Mouse (Mus musculus) embryonic facial prominence, embryonic 15.5 days (tissue): ENCODE results near the gene Eme2. TPM values are rescaled to one million over a fixed set of nuclear protein-coding genes. Genes with fewer than 3 reads are reported as not detected.
A peak's percentile ranks its signal among the peaks of the same experiment; 100 is the strongest.

ENCODE experiments used
- ATAC-seq: fragments of 200-750 bp; cut with Nextera tagmentation; 2 replicates; pipeline ENCODE4 v1.8.0; 2017; ENCODE audit warnings: low read depth, moderate TSS enrichment; ENCODE audit not compliant: insufficient number of reproducible peaks, low FRiP score, low TSS enrichment
- H3K27ac ChIP-seq: fragments of 300-500 bp; sonication (generic); replicated peaks from 2 replicates; pipeline ENCODE4 v1.5.1; 2015; ENCODE audit warnings: mild to moderate bottlenecking, inconsistent platforms
- H3K27me3 ChIP-seq: fragments of 300-500 bp; sonication (generic); 2 replicates; pipeline ENCODE4 v1.6.1; 2015; ENCODE audit warnings: inconsistent platforms
- H3K36me3 ChIP-seq: fragments of 300-500 bp; sonication (generic); 2 replicates; pipeline ENCODE4 v1.6.1; 2015; ENCODE audit warnings: mild to moderate bottlenecking, inconsistent platforms
- H3K4me1 ChIP-seq: fragments of 300-500 bp; sonication (generic); 2 replicates; pipeline ENCODE4 v1.6.1; 2015; ENCODE audit warnings: inconsistent platforms
- H3K4me2 ChIP-seq: fragments of 300-500 bp; sonication (generic); replicated peaks from 2 replicates; pipeline ENCODE4 v1.6.1; 2015; ENCODE audit warnings: mild to moderate bottlenecking, inconsistent platforms
- H3K4me3 ChIP-seq: fragments of 300-500 bp; sonication (generic); replicated peaks from 2 replicates; pipeline ENCODE4 v1.5.1; 2015; ENCODE audit warnings: mild to moderate bottlenecking, inconsistent platforms
- H3K9ac ChIP-seq: fragments of 300-500 bp; sonication (generic); 2 replicates; pipeline ENCODE4 v1.6.1; 2015; ENCODE audit warnings: inconsistent platforms
- H3K9me3 ChIP-seq: fragments of 300-500 bp; sonication (generic); replicated peaks from 2 replicates; pipeline ENCODE4 v1.6.1; 2016; ENCODE audit warnings: inconsistent platforms
- WGBS: fragments of 180-500 bp; shearing (Covaris S2); methylation state at CpG from one replicate; pipeline ENCODE4 v1.1.7; 2015; 5-methylcytosine and 5-hydroxymethylcytosine counted together
- polyA plus RNA-seq: library from polyadenylated mRNA; unstranded; fragments of >200 nt; fragmentation: Nextera tagmentation; extraction: Ambion mirVana; gene quantifications from 2 replicates; pipeline ENCODE4 v1.2.1, GENCODE M21; 2015

The Eme2 gene
- polyA plus RNA-seq, 1 experiment from 2014 or later = 32.6 TPM

DNA sequence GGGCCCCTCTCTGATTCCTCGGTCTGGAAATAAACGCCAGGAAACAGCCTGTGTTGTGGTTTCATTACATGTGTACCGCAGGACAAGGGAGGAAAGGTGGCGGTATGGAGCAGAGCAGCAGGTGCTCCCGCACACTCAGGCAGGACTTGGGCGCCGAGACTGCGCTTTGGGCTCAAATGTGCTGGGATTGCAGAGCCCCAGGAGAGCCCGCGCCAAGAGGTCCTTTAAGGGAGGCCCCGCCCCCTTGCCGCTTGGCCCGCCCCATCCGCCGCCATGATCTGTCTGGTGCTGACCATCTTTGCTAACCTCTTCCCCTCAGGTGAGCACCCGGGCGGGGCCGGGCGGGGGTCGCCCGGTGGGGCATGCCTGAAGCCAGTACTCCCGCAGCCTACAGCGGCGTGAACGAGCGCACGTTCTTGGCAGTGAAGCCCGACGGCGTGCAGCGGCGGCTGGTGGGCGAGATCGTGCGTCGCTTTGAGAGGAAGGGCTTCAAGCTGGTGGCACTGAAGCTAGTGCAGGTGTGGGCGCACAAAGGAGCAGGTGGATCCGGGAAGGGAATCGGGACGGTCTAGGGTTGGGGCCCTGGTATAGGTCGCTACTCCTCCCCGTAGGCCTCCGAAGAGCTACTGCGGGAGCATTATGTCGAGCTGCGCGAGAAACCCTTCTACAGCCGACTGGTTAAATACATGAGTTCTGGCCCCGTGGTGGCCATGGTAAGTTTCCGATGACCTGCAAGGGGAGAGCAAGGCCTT lies 1.5 kb upstream of the Eme2 start, which contains the start of gene Nme3:
TSS of gene Nme3 (plus strand) at position 260 of the 752 bp plus-strand sequence.
- WGBS = 1% methylated on average over 50 of the region's 50 CpGs
- Histone ChIP-seq H3K36me3 (peaks cover 64% of the 10 kb centered on the region), H3K27ac (peak within 1 kb of the TSS; percentile 91), H3K27me3 (no peaks in the 10 kb centered on the region), H3K4me1 (peaks cover 43% of the 10 kb centered on the region), H3K4me3 (peak within 1 kb of the TSS; percentile 84), H3K9me3 (no peaks in the 10 kb centered on the region), H3K9ac (peak within 1 kb of the TSS; percentile 83), H3K4me2 (peak within 1 kb of the TSS; percentile 95)
- ATAC-seq = peak; percentile 62

DNA sequence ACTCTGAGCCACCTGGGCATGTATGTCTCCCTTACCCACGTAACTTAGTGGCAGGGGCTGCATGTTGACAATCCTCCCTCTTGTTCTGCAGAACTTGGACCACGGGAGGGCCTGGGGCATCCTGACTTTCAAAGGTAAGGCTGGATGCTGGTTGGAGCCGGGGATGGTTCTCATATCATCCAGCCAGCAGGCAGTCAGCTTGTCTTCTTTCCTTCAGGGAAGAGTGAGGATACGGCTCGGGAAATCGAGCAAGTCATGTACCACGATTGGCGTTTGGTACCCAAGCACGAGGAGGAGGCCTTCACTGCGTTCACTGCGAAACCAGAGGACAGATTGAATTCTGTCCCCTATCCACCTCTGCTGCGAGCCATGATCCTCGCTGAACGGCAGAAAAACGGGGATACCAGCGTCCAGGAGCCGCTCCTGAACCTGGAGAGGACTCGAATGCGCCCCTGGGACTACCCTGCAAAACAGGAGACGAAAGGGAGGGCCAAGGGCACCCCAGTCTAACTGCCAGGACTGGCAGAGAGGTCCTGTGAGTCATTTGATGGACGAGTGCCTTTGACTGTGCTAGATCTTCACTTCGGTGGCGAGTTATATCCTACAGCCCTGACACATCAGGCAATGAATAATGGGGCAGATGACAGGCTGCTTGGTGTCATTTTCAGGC lies 819 bp upstream of the Eme2 start:
- no peak for ATAC-seq
- 10% methylated on average over 23 of the region's 23 CpGs for WGBS

DNA sequence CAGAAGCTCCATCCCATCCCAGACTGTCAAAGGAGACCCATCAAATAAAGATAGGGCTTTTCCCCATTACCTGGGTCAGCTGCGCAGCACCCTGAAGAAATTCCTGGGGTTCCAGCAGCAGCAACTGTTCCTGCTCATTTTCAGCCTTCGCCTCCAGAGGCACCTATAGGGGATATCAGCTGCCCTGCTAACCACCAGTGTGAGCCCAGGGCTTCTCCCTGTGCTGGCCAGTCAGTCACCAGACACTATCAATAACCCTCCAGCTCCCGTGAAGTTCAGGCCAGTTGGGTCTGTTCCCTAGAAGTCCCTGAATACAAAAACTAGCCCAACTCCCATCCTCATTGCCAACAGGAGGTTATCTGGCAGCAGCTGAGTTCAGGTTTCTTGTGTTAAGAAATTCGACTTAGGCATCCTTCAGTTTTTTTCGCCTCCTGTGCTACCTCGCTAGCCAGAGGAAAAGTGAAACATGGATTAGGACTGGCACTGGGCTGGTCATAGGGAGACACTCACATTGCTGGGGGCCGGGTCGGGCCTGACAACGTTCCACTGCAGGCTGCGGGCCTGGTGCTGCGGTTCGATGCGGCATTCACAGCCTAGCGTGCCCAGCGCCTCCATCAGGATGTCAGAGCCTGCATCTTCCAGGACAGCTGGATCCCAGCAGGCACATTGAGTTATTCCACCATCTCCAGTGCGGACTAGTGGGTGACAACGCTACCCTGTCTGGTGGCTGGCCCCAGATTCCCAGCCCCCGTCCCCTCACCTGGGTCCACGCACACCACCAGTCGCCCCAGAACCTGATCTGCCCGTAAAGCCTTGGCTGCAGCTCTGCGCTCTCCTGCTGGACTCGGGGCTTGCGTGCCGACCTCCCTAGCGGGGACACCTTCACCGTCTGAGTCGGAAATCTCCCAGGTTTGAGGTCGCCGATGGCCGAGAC lies 559 bp downstream of the Eme2 start:
- H3K27ac ChIP-seq = peak overlapping the region; percentile 91
- H3K4me1 ChIP-seq = peaks cover 43% of the 10 kb centered on the region
- no peaks in the 10 kb centered on the region for H3K9me3 ChIP-seq
- ATAC-seq = no peak
- WGBS = 9% methylated on average over 31 of the region's 31 CpGs
- peak overlapping the region; percentile 84 for H3K4me3 ChIP-seq
- H3K9ac ChIP-seq = peak overlapping the region; percentile 83
- H3K36me3 ChIP-seq = peaks cover 62% of the 10 kb centered on the region
- peak overlapping the region; percentile 95 for H3K4me2 ChIP-seq
- no peaks in the 10 kb centered on the region for H3K27me3 ChIP-seq

More for the DNA sequence above, 819 bp upstream of the Eme2 start:
- Histone ChIP-seq H3K4me3 (peak overlapping the region; percentile 84), H3K4me1 (peaks cover 43% of the 10 kb centered on the region), H3K27me3 (no peaks in the 10 kb centered on the region), H3K9ac (peak overlapping the region; percentile 83), H3K36me3 (peaks cover 64% of the 10 kb centered on the region), H3K4me2 (peak overlapping the region; percentile 95), H3K27ac (peak overlapping the region; percentile 91), H3K9me3 (no peaks in the 10 kb centered on the region)

DNA sequence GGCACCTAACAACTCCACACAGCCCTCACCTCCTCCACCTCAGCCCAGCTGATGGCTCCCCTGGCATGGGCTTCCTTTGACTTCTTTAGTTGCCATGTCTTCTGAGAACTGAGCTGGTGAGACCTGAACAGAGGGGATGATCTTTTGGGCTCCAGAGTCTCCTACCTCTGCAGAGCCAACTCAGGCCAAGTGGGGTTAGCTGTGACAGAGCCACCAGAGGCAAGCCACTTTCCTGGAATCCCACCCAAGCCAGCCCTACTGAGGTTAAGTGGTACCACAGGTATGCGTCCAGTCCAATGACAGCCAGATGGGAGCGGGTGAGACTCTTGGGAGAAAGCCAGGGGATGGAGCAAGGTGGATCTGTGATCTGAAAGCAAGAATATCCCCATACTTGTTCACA lies 1.6 kb downstream of the Eme2 start:
- H3K36me3 ChIP-seq = peaks cover 60% of the 10 kb centered on the region
- H3K9me3 ChIP-seq = no peaks in the 10 kb centered on the region
- H3K4me2 ChIP-seq = 0 out of 2 replicates have a peak overlapping the region, but pooled peaks have one; percentile 95
- no peak overlapping the region for H3K27ac ChIP-seq
- H3K4me1 ChIP-seq = peaks cover 47% of the 10 kb centered on the region
- peak overlapping the region; percentile 84 for H3K4me3 ChIP-seq
- no peak for ATAC-seq
- H3K9ac ChIP-seq = no peak overlapping the region
- 89% methylated on average over 2 of the region's 2 CpGs for WGBS
- no peaks in the 10 kb centered on the region for H3K27me3 ChIP-seq

DNA sequence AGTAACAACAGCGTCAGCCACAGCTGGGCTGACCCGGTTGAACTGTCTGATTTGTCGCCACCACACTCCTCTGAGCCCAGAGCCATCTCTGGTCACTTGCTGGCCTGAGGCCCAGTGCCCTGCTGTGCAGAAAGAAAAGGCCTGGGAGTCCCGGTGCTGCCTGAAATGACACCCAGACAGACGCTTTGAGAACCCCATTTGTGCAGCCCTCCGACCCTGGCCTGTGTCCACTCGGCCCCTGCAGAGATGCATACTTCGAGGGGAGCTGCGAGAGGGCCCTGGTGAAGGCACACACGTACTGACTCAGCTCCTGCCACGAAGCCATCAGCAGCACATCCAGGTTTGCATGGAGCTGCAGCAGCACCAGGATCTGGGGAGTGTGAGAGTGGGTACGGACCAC lies 2.1 kb downstream of the Eme2 start:
- Histone ChIP-seq H3K4me3 (no peak overlapping the region), H3K27me3 (no peaks in the 10 kb centered on the region), H3K9ac (no peak overlapping the region), H3K4me2 (no peak overlapping the region), H3K9me3 (no peaks in the 10 kb centered on the region), H3K36me3 (peaks cover 57% of the 10 kb centered on the region), H3K27ac (no peak overlapping the region), H3K4me1 (peaks cover 49% of the 10 kb centered on the region)
- ATAC-seq = no peak
- 92% methylated on average over 12 of the region's 12 CpGs for WGBS

DNA sequence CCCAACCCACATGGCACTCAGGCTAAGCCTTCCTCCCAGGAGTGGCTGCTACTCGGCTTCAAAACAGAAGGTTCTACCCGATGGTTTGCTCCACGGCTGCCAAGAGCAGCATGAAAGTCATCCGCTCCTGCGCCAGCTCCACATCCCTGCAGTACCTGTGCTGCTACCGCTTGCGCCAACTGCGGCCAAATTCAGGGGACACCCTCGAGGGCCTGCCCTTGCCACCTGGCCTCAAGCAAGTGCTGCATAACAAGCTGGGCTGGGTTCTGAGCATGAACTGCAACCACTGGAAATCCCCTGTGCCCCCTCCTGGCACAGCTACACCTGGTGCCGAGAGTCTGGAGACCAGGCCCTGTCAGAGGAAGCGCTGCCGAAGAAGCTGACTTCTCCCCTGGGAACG lies 3.6 kb downstream of the Eme2 start:
- Histone ChIP-seq H3K27me3 (no peaks in the 10 kb centered on the region), H3K9me3 (no peaks in the 10 kb centered on the region), H3K4me3 (no peak overlapping the region), H3K9ac (no peak overlapping the region), H3K36me3 (peaks cover 52% of the 10 kb centered on the region), H3K4me1 (peaks cover 41% of the 10 kb centered on the region), H3K4me2 (no peak overlapping the region), H3K27ac (no peak overlapping the region)
- no peak for ATAC-seq
- 81% methylated on average over 13 of the region's 13 CpGs for WGBS

DNA sequence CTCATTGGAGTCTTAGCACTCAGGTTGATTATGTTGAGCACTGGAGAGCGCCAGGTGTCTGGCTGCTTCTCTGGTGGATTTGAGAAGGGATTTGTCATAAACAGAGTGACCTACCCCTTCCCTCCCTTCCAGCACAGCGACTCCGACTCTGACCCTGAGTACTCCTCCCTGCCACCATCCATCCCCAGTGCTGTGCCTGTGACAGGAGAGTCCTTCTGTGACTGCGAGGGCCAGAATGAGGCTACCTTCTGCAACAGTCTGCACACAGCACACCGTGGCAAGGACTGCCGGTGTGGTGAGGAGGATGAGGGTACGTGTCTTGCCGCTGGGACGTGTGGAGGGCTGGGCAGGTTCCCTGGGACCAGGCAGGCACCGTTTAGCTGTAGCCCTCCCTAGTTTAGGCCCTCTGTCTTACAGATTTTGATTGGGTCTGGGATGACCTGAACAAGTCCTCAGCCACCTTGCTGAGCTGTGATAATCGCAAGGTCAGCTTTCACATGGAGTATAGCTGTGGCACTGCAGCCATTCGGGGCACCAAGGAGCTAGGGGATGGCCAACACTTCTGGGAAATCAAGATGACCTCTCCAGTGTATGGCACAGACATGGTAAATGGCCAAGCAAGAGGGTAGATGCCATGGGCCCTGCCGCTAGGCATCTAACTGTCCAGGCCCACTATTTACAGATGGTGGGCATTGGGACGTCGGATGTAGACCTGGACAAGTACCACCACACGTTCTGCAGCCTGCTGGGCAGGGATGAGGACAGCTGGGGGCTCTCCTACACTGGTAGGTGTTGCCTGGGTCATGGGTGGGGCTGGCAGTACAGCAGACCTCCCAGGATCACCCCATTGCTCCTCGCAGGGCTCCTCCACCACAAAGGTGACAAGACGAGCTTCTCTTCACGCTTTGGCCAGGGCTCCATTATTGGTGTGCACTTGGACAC lies 4.5 kb downstream of the Eme2 start:
- peaks cover 39% of the 10 kb centered on the region for H3K4me1 ChIP-seq
- H3K4me2 ChIP-seq = no peak overlapping the region
- no peaks in the 10 kb centered on the region for H3K9me3 ChIP-seq
- H3K27ac ChIP-seq = no peak overlapping the region
- no peak for ATAC-seq
- H3K9ac ChIP-seq = no peak overlapping the region
- 86% methylated on average over 19 of the region's 19 CpGs for WGBS
- peaks cover 52% of the 10 kb centered on the region for H3K36me3 ChIP-seq
- H3K4me3 ChIP-seq = no peak overlapping the region
- no peaks in the 10 kb centered on the region for H3K27me3 ChIP-seq

DNA sequence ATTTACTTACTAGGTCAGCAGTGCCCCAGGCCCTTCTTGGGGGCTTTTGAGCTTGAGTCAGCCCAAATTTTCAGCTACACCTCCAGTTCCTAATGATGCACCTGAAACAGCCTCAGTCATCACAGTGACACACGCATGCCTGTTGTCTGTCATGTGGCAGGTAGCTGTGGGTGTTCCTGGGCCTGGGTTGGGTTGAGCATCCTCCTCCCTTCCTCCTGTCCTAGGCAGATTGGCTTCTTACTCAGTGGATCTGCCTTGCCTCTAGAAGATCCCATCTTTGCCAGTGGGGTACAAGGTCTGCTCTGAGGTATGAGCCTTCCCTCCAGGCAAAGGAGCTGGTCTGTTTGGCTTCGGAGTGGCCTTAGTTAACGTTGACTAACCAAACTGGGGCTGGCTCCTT lies 6.0 kb downstream of the Eme2 start:
- Histone ChIP-seq H3K9ac (no peak overlapping the region), H3K4me3 (0 out of 2 replicates have a peak overlapping the region, but pooled peaks have one; percentile 2), H3K27ac (no peak overlapping the region), H3K9me3 (no peaks in the 10 kb centered on the region), H3K27me3 (no peaks in the 10 kb centered on the region), H3K4me2 (no peak overlapping the region), H3K4me1 (peaks cover 39% of the 10 kb centered on the region), H3K36me3 (peaks cover 61% of the 10 kb centered on the region)
- ATAC-seq = no peak
- 81% methylated on average over 3 of the region's 3 CpGs for WGBS

DNA sequence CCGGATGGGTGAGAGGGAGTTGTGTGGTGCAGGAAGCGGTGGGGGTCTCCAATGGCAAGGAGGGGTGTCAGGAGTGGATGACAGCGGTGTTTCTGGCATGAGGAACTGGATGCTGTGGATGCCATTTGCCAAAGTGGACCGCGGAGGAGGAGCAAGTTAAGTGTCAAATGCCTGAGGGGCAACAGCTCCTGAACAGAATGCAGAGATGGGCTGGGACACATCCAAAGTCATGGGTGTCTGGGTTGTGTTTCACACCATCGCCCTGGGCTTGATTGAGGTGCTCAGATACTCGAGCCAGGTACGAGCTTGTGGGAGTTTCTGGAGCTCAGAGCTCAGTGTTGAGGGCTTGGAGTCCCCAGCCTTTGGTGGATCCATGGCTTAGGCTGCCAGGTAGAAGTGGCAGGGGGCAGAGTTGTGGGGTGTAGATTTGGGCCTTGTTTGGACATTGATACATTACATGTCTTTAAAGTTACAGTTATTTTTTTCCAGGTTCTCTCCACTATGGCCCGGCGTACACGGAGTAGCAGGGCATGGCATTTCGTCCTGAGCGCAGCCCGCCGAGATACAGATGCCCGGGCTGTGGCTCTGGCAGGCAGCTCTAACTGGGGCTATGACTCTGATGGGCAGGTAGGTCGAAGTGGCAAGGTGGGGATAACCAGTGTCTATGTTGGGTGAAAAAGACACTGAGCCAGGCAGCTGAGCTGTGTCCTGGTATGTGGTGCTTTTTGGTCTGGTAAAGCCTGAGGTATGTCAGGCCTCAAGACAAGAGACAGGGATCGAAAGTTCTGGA lies 7.4 kb downstream of the Eme2 start:
- WGBS = 57% methylated on average over 18 of the region's 18 CpGs
- Histone ChIP-seq H3K4me1 (peaks cover 32% of the 10 kb centered on the region), H3K4me3 (peak overlapping the region; percentile 97), H3K36me3 (peaks cover 61% of the 10 kb centered on the region), H3K9me3 (no peaks in the 10 kb centered on the region), H3K9ac (peak overlapping the region; percentile 85), H3K27me3 (no peaks in the 10 kb centered on the region), H3K4me2 (peak overlapping the region; percentile 84), H3K27ac (no peak overlapping the region)
- no peak for ATAC-seq

DNA sequence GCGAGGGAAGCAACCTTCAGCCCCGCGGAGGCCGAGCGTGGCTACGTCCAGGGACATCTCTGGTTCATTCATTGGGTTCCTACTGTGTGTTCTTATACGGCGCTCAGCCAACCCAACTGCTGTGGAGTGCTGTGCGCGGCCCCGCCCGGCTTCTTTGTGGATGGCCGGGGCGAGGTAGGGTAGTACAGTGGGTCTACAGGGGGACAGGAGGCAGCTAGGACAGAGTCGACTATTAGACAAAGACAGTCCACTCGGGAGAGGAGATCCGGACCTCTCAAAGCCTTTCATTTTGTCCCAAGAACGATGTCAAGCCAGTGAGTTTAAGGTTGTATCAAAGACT lies 8.0 kb downstream of the Eme2 start:
- peak overlapping the region; percentile 84 for H3K4me2 ChIP-seq
- peaks cover 32% of the 10 kb centered on the region for H3K4me1 ChIP-seq
- H3K27me3 ChIP-seq = no peaks in the 10 kb centered on the region
- peak overlapping the region; percentile 85 for H3K9ac ChIP-seq
- peak; percentile 12; the same call in 1 of the 2 replicates for ATAC-seq
- H3K9me3 ChIP-seq = no peaks in the 10 kb centered on the region
- H3K4me3 ChIP-seq = peak overlapping the region; percentile 97
- H3K27ac ChIP-seq = peak overlapping the region; percentile 82
- peaks cover 58% of the 10 kb centered on the region for H3K36me3 ChIP-seq
- WGBS = 1% methylated on average over 18 of the region's 18 CpGs
